Mouse (Mus musculus): ENCODE measurements around the gene Nsf.

- TF ChIP-seq CTCF (IDR thresholded peaks at IDR 0.05; ENCODE audit: control insufficient read depth, insufficient read depth, low read length), result no peak
- TF ChIP-seq POLR2A (IDR thresholded peaks at IDR 0.05; ENCODE audit: borderline replicate concordance, control insufficient read depth, low read depth, low read length), result no peak
These were observed 49.5 kb upstream of the Nsf start for GRCm38 (mm10) chr11:104003397-104003796.

All from bone marrow, adult 2 months (tissue).